12 mouse cellular contexts compared by ENCODE assay signal in genomic region chr7:130648061-130648460, GRCm38 (mm10).
DNase-seq lines count a peak whose midpoint lies in the region; ATAC-seq and TF ChIP-seq lines count a peak whose summit lies in the region.
"Had no signal": no experiment of that assay in that cellular context is flagged by ENCODE, and none has a peak within 500 bp of the region (broad histone marks: within the 10 kb centered on the region; RNA-seq: fewer than 3 reads in every experiment).

No protein-coding gene starts in this region.

- peak overlapping the region; percentile 98 for H3K9ac ChIP-seq in heart, embryonic 13.5 days
- no peak overlapping the region for H3K9ac ChIP-seq in lung, embryonic 14.5 days
- H3K9ac ChIP-seq: forebrain, postnatal 0 days had no signal

- no peaks in the 10 kb centered on the region for H3K36me3 ChIP-seq in heart, embryonic 13.5 days
- H3K36me3 ChIP-seq in lung, embryonic 14.5 days (ENCODE audit: insufficient read depth) = no peaks in the 10 kb centered on the region
- H3K36me3 ChIP-seq: liver, embryonic 13.5 days had no signal

- H3K4me2 ChIP-seq in heart, embryonic 13.5 days = peak overlapping the region; percentile 84
- peak overlapping the region; percentile 94 for H3K4me2 ChIP-seq in lung, embryonic 14.5 days

- 56% methylated on average over 4 of the region's 4 CpGs for WGBS in heart, embryonic 13.5 days
- 68% methylated on average over 4 of the region's 4 CpGs for WGBS in lung, embryonic 14.5 days
- WGBS in lung, adult 2 months = 36% methylated on average over 4 of the region's 4 CpGs

- peak overlapping the region; percentile 100 for H3K27ac ChIP-seq in heart, embryonic 13.5 days (replicated peaks)
- H3K27ac ChIP-seq in lung, embryonic 14.5 days (ENCODE audit: low read depth) = no peak overlapping the region
- peak overlapping the region; percentile 87; the same call in 1 of the 2 replicates for H3K27ac ChIP-seq in brown adipose tissue, adult 24 weeks (replicated peaks; ENCODE audit: low read depth, low read length)
- H3K27ac ChIP-seq: liver, embryonic 13.5 days had no signal

- H3K4me3 ChIP-seq in heart, embryonic 13.5 days = peak overlapping the region; percentile 77
- no peak overlapping the region for H3K4me3 ChIP-seq in lung, embryonic 14.5 days (ENCODE audit: low read depth, low read length)
- H3K4me3 ChIP-seq in lung, adult 2 months (replicated peaks; ENCODE audit: extremely low read depth, low read depth, low read length) = no peak overlapping the region
- no peak overlapping the region for H3K4me3 ChIP-seq in brown adipose tissue, adult 24 weeks (ENCODE audit: insufficient read depth, low read depth, low read length)
- H3K4me3 ChIP-seq: liver, embryonic 13.5 days had no signal

- no peak for ATAC-seq in heart, embryonic 13.5 days (ENCODE audit: extremely low read depth, insufficient number of reproducible peaks, low FRiP score, low TSS enrichment)
- ATAC-seq in lung, embryonic 14.5 days (ENCODE audit: insufficient read depth) = no peak
- ATAC-seq: forebrain, postnatal 0 days had no signal

- no peaks in the 10 kb centered on the region for H3K27me3 ChIP-seq in heart, embryonic 13.5 days (replicated peaks)
- no peaks in the 10 kb centered on the region for H3K27me3 ChIP-seq in lung, embryonic 14.5 days (ENCODE audit: insufficient read depth, low read length)

- no peak for TF ChIP-seq CTCF in lung, embryonic 14.5 days (IDR thresholded peaks at IDR 0.05; ENCODE audit: low read depth)
- TF ChIP-seq CTCF in lung, adult 2 months (IDR thresholded peaks at IDR 0.05; ENCODE audit: insufficient read depth, low read length) = no peak

- TF ChIP-seq POLR2A in lung, adult 2 months (IDR thresholded peaks at IDR 0.05; ENCODE audit: borderline replicate concordance, extremely low read depth, low read depth, low read length) = no peak

- H3K9me3 ChIP-seq in heart, embryonic 13.5 days = no peaks in the 10 kb centered on the region
- no peaks in the 10 kb centered on the region for H3K9me3 ChIP-seq in lung, embryonic 14.5 days (ENCODE audit: low read depth, low read length)
- H3K9me3 ChIP-seq: liver, embryonic 13.5 days had no signal

- no peak for DNase-seq in heart, adult 11 months
- no peak for DNase-seq in lung, embryonic 14.5 days
- no peak for DNase-seq in lung, adult 2 months
- DNase-seq in lung, postnatal 36 days = peak; percentile 77
- DNase-seq in Muller cell, postnatal 12 days (ENCODE audit: inconsistent ontology term) = no peak
- DNase-seq in adrenal gland, postnatal 10 days = no peak
- DNase-seq: forebrain, postnatal 0 days; liver, embryonic 13.5 days; right cerebral cortex, postnatal 25 days; thymus, postnatal 25 days had no signal

- H3K4me1 ChIP-seq in heart, embryonic 13.5 days = peaks cover 75% of the 10 kb centered on the region
- peaks cover 10% of the 10 kb centered on the region for H3K4me1 ChIP-seq in lung, embryonic 14.5 days (ENCODE audit: insufficient read depth)
- H3K4me1 ChIP-seq in lung, adult 2 months (ENCODE audit: control insufficient read depth, insufficient read depth, low read length) = peaks cover 23% of the 10 kb centered on the region
- H3K4me1 ChIP-seq in brown adipose tissue, adult 24 weeks (ENCODE audit: control insufficient read depth, insufficient read depth, insufficient read length, low read length) = peaks cover 26% of the 10 kb centered on the region
